Mouse (Mus musculus) adrenal gland, postnatal 14 days (tissue): ENCODE results near the gene Aldh5a1. TPM values are rescaled to one million over a fixed set of nuclear protein-coding genes. Genes with fewer than 3 reads are reported as not detected.
A peak's percentile ranks its signal among the peaks of the same experiment; 100 is the strongest.

Experiments used
- DNase-seq: peaks from one replicate; pipeline ENCODE4 v3.0.0; 2021; ENCODE audit warnings: mixed read lengths
- total RNA-seq: library from RNA; stranded (reverse); gene quantifications from 2 replicates; pipeline ENCODE4 v1.2.3, GENCODE M21; 2021

The Aldh5a1 gene
- total RNA-seq, 1 experiment from 2014 or later: 18.5 TPM

- DNase-seq: no peak
Observed at GRCm38 (mm10) chr13:24933199-24933598, 4.3 kb downstream of the Aldh5a1 start.

- DNase-seq: no peak
Observed at GRCm38 (mm10) chr13:24930591-24930990, 6.9 kb downstream of the Aldh5a1 start.

GRCm38 (mm10) chr13:24923991-24924390, 13.5 kb downstream of the Aldh5a1 start:
- no peak for DNase-seq

GRCm38 (mm10) chr13:24921281-24921680, 16.2 kb downstream of the Aldh5a1 start:
- DNase-seq: no peak

- peak; percentile 76 for DNase-seq
Observed at GRCm38 (mm10) chr13:24920333-24920977, 17.0 kb downstream of the Aldh5a1 start.

- DNase-seq: no peak
Observed at GRCm38 (mm10) chr13:24915831-24916230, 21.6 kb downstream of the Aldh5a1 start.

GRCm38 (mm10) chr13:24914915-24915314, 22.5 kb downstream of the Aldh5a1 start:
- DNase-seq: no peak

- no peak for DNase-seq
Observed at GRCm38 (mm10) chr13:24913576-24913975, 23.9 kb downstream of the Aldh5a1 start.

GRCm38 (mm10) chr13:24909112-24909511, 28.3 kb downstream of the Aldh5a1 start:
- DNase-seq: no peak

GRCm38 (mm10) chr13:24906831-24907570, 30.5 kb downstream of the Aldh5a1 start:
- peak; percentile 21 for DNase-seq

GRCm38 (mm10) chr13:24905422-24905821, 32.0 kb downstream of the Aldh5a1 start:
- DNase-seq: no peak

GRCm38 (mm10) chr13:24903412-24903811, 34.0 kb downstream of the Aldh5a1 start:
- no peak for DNase-seq

- no peak for DNase-seq
Observed at GRCm38 (mm10) chr13:24901916-24902315, 35.5 kb downstream of the Aldh5a1 start.

- DNase-seq: no peak
Observed at GRCm38 (mm10) chr13:24893880-24894279, 43.6 kb downstream of the Aldh5a1 start.

- DNase-seq: no peak
Observed at GRCm38 (mm10) chr13:24892516-24892915, 44.9 kb downstream of the Aldh5a1 start.

GRCm38 (mm10) chr13:24889554-24889953, 47.9 kb downstream of the Aldh5a1 start:
- no peak for DNase-seq

GRCm38 (mm10) chr13:24882411-24882810, 55.0 kb downstream of the Aldh5a1 start:
- DNase-seq: peak; percentile 48

GRCm38 (mm10) chr13:24880704-24881103, 56.8 kb downstream of the Aldh5a1 start:
- DNase-seq: peak; percentile 60

- no peak for DNase-seq
Observed at GRCm38 (mm10) chr13:24880208-24880607, 57.3 kb downstream of the Aldh5a1 start.

- no peak for DNase-seq
Observed at GRCm38 (mm10) chr13:24879359-24880040, 58.0 kb downstream of the Aldh5a1 start.

GRCm38 (mm10) chr13:24868233-24868632, 69.2 kb downstream of the Aldh5a1 start:
- DNase-seq: no peak

- no peak for DNase-seq
Observed at GRCm38 (mm10) chr13:24867789-24868188, 69.7 kb downstream of the Aldh5a1 start.
